Mouse (Mus musculus) stomach, embryonic 16.5 days (tissue): ENCODE data around the gene Afap1l2. TPM values are rescaled to one million over a fixed set of nuclear protein-coding genes. Genes with fewer than 3 reads are reported as not detected.

ENCODE experiments used
- ATAC-seq: fragments of 200-750 bp; cut with Nextera tagmentation; 2 replicates; pipeline ENCODE4 v1.8.0; 2017; ENCODE audit warnings: moderate number of reproducible peaks, moderate TSS enrichment; ENCODE audit not compliant: insufficient read depth, low FRiP score
- H3K27ac ChIP-seq: fragments of 300-500 bp; sonication (generic); 2 replicates; pipeline ENCODE4 v1.5.1; 2014; ENCODE audit warnings: low read length
- H3K27me3 ChIP-seq: fragments of 300-500 bp; sonication (generic); 2 replicates; pipeline ENCODE4 v1.6.1; 2014; ENCODE audit warnings: low read length, control low read depth, mixed read lengths; ENCODE audit not compliant: control insufficient read depth, insufficient read depth
- H3K36me3 ChIP-seq: fragments of 300-500 bp; sonication (generic); 2 replicates; pipeline ENCODE4 v1.6.1; 2014; ENCODE audit warnings: low read length; ENCODE audit not compliant: control insufficient read depth, insufficient read depth
- H3K4me1 ChIP-seq: fragments of 300-500 bp; sonication (generic); 2 replicates; pipeline ENCODE4 v1.6.1; 2014; ENCODE audit warnings: low read length, control low read depth, mixed read lengths; ENCODE audit not compliant: control insufficient read depth, insufficient read depth
- H3K4me2 ChIP-seq: fragments of 300-500 bp; sonication (generic); 2 replicates; pipeline ENCODE4 v1.6.1; 2014; ENCODE audit warnings: low read depth, low read length, mixed read lengths
- H3K4me3 ChIP-seq: fragments of 300-500 bp; sonication (generic); replicated peaks from 2 replicates; pipeline ENCODE4 v1.5.1; 2014; ENCODE audit warnings: mild to moderate bottlenecking, low read length
- H3K9ac ChIP-seq: fragments of 300-500 bp; sonication (generic); 2 replicates; pipeline ENCODE4 v1.6.1; 2014; ENCODE audit warnings: low read length
- H3K9me3 ChIP-seq: fragments of 300-500 bp; sonication (generic); replicated peaks from 2 replicates; pipeline ENCODE4 v1.6.1; 2016; ENCODE audit warnings: low read length, control low read depth; ENCODE audit not compliant: control insufficient read depth
- WGBS: fragments of 180-500 bp; shearing (Covaris S2); extraction: QIAGEN DNeasy Blood & Tissue Kit; methylation state at CpG from one replicate; pipeline ENCODE4 v1.1.7; 2014; 5-methylcytosine and 5-hydroxymethylcytosine counted together
- polyA plus RNA-seq: library from polyadenylated mRNA; unstranded; fragments of >200 nt; fragmentation: Nextera tagmentation; extraction: Ambion mirVana; gene quantifications from 2 replicates; pipeline ENCODE4 v1.2.1, GENCODE M21; 2015

Gene Afap1l2
- polyA plus RNA-seq, 1 experiment from 2014 or later, result 23.1 TPM

GRCm38 (mm10) chr19:56907850-56908249, 100.2 kb downstream of the Afap1l2 start:
- no peaks in the 10 kb centered on the region for H3K27me3 ChIP-seq
- no peak overlapping the region for H3K4me3 ChIP-seq
- no peaks in the 10 kb centered on the region for H3K4me1 ChIP-seq
- H3K9me3 ChIP-seq, result no peaks in the 10 kb centered on the region
- no peaks in the 10 kb centered on the region for H3K36me3 ChIP-seq
- 41% methylated on average over 3 of the region's 3 CpGs for WGBS
- no peak overlapping the region for H3K9ac ChIP-seq
- ATAC-seq, result no peak
- no peak overlapping the region for H3K27ac ChIP-seq
- H3K4me2 ChIP-seq, result no peak overlapping the region

- no peak overlapping the region for H3K9ac ChIP-seq
- no peaks in the 10 kb centered on the region for H3K27me3 ChIP-seq
- no peak for ATAC-seq
- no peaks in the 10 kb centered on the region for H3K4me1 ChIP-seq
- H3K27ac ChIP-seq, result no peak overlapping the region
- H3K36me3 ChIP-seq, result no peaks in the 10 kb centered on the region
- no peaks in the 10 kb centered on the region for H3K9me3 ChIP-seq
- WGBS, result 83% methylated on average over 7 of the region's 7 CpGs
- H3K4me2 ChIP-seq, result no peak overlapping the region
- H3K4me3 ChIP-seq, result no peak overlapping the region
Observed at GRCm38 (mm10) chr19:56905395-56905794, 102.6 kb downstream of the Afap1l2 start.

GRCm38 (mm10) chr19:56904095-56904494, 103.9 kb downstream of the Afap1l2 start:
- Histone ChIP-seq H3K4me3 (no peak overlapping the region), H3K4me1 (no peaks in the 10 kb centered on the region)
- WGBS, result 67% methylated on average over 3 of the region's 3 CpGs

GRCm38 (mm10) chr19:56897654-56898053, 110.4 kb downstream of the Afap1l2 start:
- WGBS, result 85% methylated on average over 16 of the region's 16 CpGs
- Histone ChIP-seq H3K9me3 (no peaks in the 10 kb centered on the region), H3K9ac (no peak overlapping the region), H3K27me3 (no peaks in the 10 kb centered on the region), H3K4me1 (no peaks in the 10 kb centered on the region), H3K27ac (no peak overlapping the region), H3K4me3 (no peak overlapping the region), H3K36me3 (no peaks in the 10 kb centered on the region), H3K4me2 (no peak overlapping the region)
- ATAC-seq, result no peak

More at GRCm38 (mm10) chr19:56904095-56904494, 103.9 kb downstream of the Afap1l2 start:
- Histone ChIP-seq H3K36me3 (no peaks in the 10 kb centered on the region), H3K27me3 (no peaks in the 10 kb centered on the region), H3K9me3 (no peaks in the 10 kb centered on the region), H3K9ac (no peak overlapping the region), H3K4me2 (no peak overlapping the region), H3K27ac (no peak overlapping the region)
- no peak for ATAC-seq

- peaks cover 11% of the 10 kb centered on the region for H3K4me1 ChIP-seq
- H3K4me2 ChIP-seq, result no peak overlapping the region
- ATAC-seq, result no peak
- H3K9me3 ChIP-seq, result no peaks in the 10 kb centered on the region
- H3K27me3 ChIP-seq, result no peaks in the 10 kb centered on the region
- no peak overlapping the region for H3K4me3 ChIP-seq
- WGBS, result 54% methylated on average over 5 of the region's 5 CpGs
- H3K9ac ChIP-seq, result no peak overlapping the region
- H3K36me3 ChIP-seq, result no peaks in the 10 kb centered on the region
- no peak overlapping the region for H3K27ac ChIP-seq
Observed at GRCm38 (mm10) chr19:56893326-56893725, 114.7 kb downstream of the Afap1l2 start.

GRCm38 (mm10) chr19:56892586-56892985, 115.4 kb downstream of the Afap1l2 start:
- 87% methylated on average over 5 of the region's 5 CpGs for WGBS

GRCm38 (mm10) chr19:56891438-56891837, 116.6 kb downstream of the Afap1l2 start:
- Histone ChIP-seq H3K36me3 (no peaks in the 10 kb centered on the region), H3K27ac (peak overlapping the region; percentile 26; the same call in 1 of the 2 replicates), H3K9ac (no peak overlapping the region), H3K9me3 (no peaks in the 10 kb centered on the region), H3K4me2 (no peak overlapping the region), H3K27me3 (no peaks in the 10 kb centered on the region), H3K4me1 (peaks cover 11% of the 10 kb centered on the region), H3K4me3 (no peak overlapping the region)
- ATAC-seq, result no peak
- 63% methylated on average over 2 of the region's 2 CpGs for WGBS

More at GRCm38 (mm10) chr19:56892586-56892985, 115.4 kb downstream of the Afap1l2 start:
- Histone ChIP-seq H3K4me3 (no peak overlapping the region), H3K4me2 (no peak overlapping the region), H3K27me3 (no peaks in the 10 kb centered on the region), H3K9me3 (no peaks in the 10 kb centered on the region), H3K27ac (no peak overlapping the region), H3K36me3 (no peaks in the 10 kb centered on the region), H3K4me1 (peaks cover 11% of the 10 kb centered on the region), H3K9ac (no peak overlapping the region)
- no peak for ATAC-seq

- Histone ChIP-seq H3K4me1 (peaks cover 11% of the 10 kb centered on the region), H3K9ac (no peak overlapping the region), H3K4me3 (no peak overlapping the region), H3K36me3 (no peaks in the 10 kb centered on the region), H3K4me2 (no peak overlapping the region), H3K27me3 (no peaks in the 10 kb centered on the region), H3K9me3 (no peaks in the 10 kb centered on the region), H3K27ac (peak overlapping the region; percentile 42)
- peak; percentile 69; the same call in 1 of the 2 replicates for ATAC-seq
- 37% methylated on average over 5 of the region's 5 CpGs for WGBS
Observed at GRCm38 (mm10) chr19:56888654-56889053, 119.4 kb downstream of the Afap1l2 start.

- H3K9me3 ChIP-seq, result no peaks in the 10 kb centered on the region
- no peak overlapping the region for H3K9ac ChIP-seq
- WGBS, result 45% methylated on average over 10 of the region's 10 CpGs
- ATAC-seq, result no peak
- peak overlapping the region; percentile 51 for H3K27ac ChIP-seq
- H3K27me3 ChIP-seq, result no peaks in the 10 kb centered on the region
- no peak overlapping the region for H3K4me2 ChIP-seq
- H3K4me1 ChIP-seq, result peaks cover 11% of the 10 kb centered on the region
- H3K4me3 ChIP-seq, result no peak overlapping the region
- H3K36me3 ChIP-seq, result no peaks in the 10 kb centered on the region
Observed at GRCm38 (mm10) chr19:56887879-56888278, 120.1 kb downstream of the Afap1l2 start.

- Histone ChIP-seq H3K4me3 (no peak overlapping the region), H3K9ac (no peak overlapping the region), H3K27ac (no peak overlapping the region), H3K36me3 (no peaks in the 10 kb centered on the region), H3K9me3 (no peaks in the 10 kb centered on the region), H3K27me3 (peaks cover 24% of the 10 kb centered on the region), H3K4me1 (peaks cover 20% of the 10 kb centered on the region), H3K4me2 (no peak overlapping the region)
- ATAC-seq, result no peak
- WGBS, result 48% methylated on average over 6 of the region's 6 CpGs
Observed at GRCm38 (mm10) chr19:56877364-56877763, 130.7 kb downstream of the Afap1l2 start.
